Mouse (Mus musculus) splenic B cell, adult 2 months (primary cell): Measurements from ENCODE around the gene Acot7.

Experiments used
- DNase-seq: peaks from one replicate; pipeline ENCODE4 v3.0.0-alpha.2; 2011; ENCODE audit warnings: low read depth, low spot score
- H3K27me3 ChIP-seq: 2 replicates; pipeline ENCODE4 v1.6.1; 2012; ENCODE audit warnings: mild to moderate bottlenecking, low read length, moderate library complexity, mixed read lengths; ENCODE audit not compliant: control insufficient read depth, poor library complexity, insufficient read depth, severe bottlenecking
- H3K36me3 ChIP-seq: 2 replicates; pipeline ENCODE4 v1.6.1; 2012; ENCODE audit warnings: mild to moderate bottlenecking, low read length, moderate library complexity, mixed read lengths; ENCODE audit not compliant: control insufficient read depth, poor library complexity, insufficient read depth, severe bottlenecking

Acot7 gene

GRCm38 (mm10) chr4:152304685-152305084, 126.8 kb downstream of the Acot7 start:
- no peak for DNase-seq
- peaks cover 10% of the 10 kb centered on the region for H3K36me3 ChIP-seq
- H3K27me3 ChIP-seq = no peaks in the 10 kb centered on the region

DNA sequence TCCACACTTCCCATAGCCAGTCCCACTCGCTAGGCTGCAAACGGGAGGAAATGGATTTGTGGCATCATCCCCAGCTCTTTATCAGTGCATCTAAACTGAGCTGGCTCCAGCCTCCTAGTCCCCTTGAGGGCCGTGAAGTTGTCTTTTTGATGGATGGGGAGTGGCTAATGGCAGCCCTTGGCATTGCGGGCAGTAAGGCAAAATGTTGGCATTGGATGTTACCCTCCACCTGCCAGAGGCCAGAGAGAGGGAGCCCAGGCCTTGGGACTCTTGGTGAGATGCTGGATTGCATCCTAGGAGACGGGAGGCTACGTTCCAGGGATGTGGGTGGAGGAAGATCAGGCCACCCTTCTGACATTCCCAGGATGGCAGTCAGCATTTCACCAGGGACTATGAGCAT, 128.1 kb downstream of the Acot7 start:
- DNase-seq = no peak
- Histone ChIP-seq H3K27me3 (no peaks in the 10 kb centered on the region), H3K36me3 (peaks cover 10% of the 10 kb centered on the region)

DNA sequence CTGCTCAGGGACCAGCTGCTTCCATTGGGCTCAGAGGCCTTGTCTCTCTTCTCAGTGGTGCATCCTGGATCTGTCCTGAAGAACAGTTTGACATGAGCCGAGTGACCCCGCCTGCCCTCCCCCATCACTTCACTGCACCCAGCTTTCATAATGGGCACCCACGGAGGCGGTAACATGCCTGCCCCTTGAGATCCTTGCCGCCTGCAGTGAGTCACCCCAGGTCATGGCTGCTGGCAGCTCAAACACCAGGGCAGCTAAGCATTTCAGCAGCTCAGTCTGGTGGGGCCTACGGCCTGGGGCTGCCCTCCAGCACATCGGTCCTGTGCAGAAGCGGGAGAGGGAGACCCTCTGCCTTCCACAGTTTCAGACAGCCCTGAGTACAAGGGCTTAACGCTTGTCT, 129.6 kb downstream of the Acot7 start:
- DNase-seq = no peak
- no peaks in the 10 kb centered on the region for H3K27me3 ChIP-seq

DNA sequence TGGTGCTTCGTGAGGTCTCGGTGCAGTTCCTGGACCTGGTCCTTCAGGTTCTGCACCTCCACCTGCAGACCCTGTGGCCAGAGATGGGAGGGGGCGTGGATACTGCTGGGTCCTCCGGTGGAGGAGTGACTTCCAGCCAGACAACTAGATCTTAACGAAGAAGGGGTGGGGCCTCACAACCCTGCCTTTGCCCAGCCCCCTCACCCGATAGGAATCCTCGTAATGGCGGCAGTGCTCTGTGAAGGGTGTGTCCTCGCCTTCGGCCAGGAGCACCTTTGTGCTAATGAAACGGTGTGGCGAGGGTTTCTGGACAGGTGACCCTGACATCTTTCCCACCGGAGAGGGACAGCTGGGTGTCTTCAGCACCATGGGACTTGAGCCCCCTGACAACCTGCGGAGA, 134.3 kb downstream of the Acot7 start:
- Histone ChIP-seq H3K27me3 (no peaks in the 10 kb centered on the region), H3K36me3 (no peaks in the 10 kb centered on the region; the same call in 1 of the 2 replicates)
- DNase-seq = no peak

More for the DNA sequence above, 129.6 kb downstream of the Acot7 start:
- peaks cover 10% of the 10 kb centered on the region for H3K36me3 ChIP-seq

- H3K27me3 ChIP-seq = no peaks in the 10 kb centered on the region
- no peak for DNase-seq
- H3K36me3 ChIP-seq = no peaks in the 10 kb centered on the region; the same call in 1 of the 2 replicates
These were observed 135.3 kb downstream of the Acot7 start for GRCm38 (mm10) chr4:152313211-152313632.

DNA sequence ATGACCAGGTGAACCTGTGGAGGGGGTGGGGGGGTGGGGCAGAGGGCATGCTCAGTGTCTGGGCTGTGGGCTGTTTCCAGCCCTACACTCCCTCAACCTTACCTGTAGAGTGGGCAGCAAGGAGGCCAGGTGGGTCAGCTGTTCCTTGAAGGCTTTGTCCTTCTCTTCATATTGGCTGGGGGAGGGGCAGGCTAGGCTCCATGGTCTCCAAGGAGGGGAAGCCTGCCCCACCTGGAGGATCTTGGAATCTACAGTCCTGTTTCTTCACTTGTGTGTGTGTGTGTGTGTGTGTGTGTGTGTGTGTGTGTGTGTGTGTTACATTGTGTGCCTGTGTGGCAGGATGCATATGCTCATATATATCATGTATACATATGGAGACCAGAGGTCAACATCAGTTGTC, 136.0 kb downstream of the Acot7 start:
- Histone ChIP-seq H3K36me3 (no peaks in the 10 kb centered on the region; the same call in 1 of the 2 replicates), H3K27me3 (no peaks in the 10 kb centered on the region)
- DNase-seq = no peak

GRCm38 (mm10) chr4:152315498-152316213, 137.7 kb downstream of the Acot7 start:
- DNase-seq = peak; percentile 27

GRCm38 (mm10) chr4:152317631-152318033, 139.7 kb downstream of the Acot7 start:
- Histone ChIP-seq H3K36me3 (no peaks in the 10 kb centered on the region), H3K27me3 (no peaks in the 10 kb centered on the region)
- no peak for DNase-seq

More at GRCm38 (mm10) chr4:152315498-152316213, 137.7 kb downstream of the Acot7 start:
- no peaks in the 10 kb centered on the region for H3K27me3 ChIP-seq
- H3K36me3 ChIP-seq = no peaks in the 10 kb centered on the region

GRCm38 (mm10) chr4:152318517-152319234, 140.7 kb downstream of the Acot7 start, which contains the start of gene Rnf207:
Rnf207 (minus strand) TSS chr4:152318993.
- Histone ChIP-seq H3K36me3 (no peaks in the 10 kb centered on the region), H3K27me3 (no peaks in the 10 kb centered on the region)
- DNase-seq = peak; percentile 71
